In the genomic region with DNA sequence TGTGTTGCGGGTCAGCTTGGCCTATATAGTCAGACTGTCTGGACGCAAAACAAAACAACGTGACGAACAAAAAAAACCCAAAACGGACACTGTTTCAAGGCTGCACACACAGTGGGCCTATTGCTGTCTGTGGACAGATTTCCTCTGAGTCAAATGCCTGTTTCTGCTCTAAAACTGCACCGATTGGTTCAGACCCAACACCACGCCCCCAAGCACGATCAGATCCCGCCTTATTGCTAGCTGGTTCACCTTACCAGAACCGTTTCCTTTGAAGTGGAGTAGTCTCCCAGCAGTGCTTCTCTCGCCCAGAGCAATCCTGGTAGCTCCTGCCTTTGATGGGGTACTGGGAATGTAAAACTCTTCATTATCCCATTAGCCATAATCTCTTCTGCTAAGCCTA, we compare ENCODE assay signal across 11 mouse cellular contexts.
DNase-seq lines count a peak whose midpoint lies in the region; ATAC-seq and TF ChIP-seq lines count a peak whose summit lies in the region.
"Had no signal": no experiment of that assay in that cellular context is flagged by ENCODE, and none has a peak within 500 bp of the region (broad histone marks: within the 10 kb centered on the region; RNA-seq: fewer than 3 reads in every experiment).

No protein-coding gene starts in this region.

- peak overlapping the region; percentile 33 for H3K4me2 ChIP-seq in kidney, embryonic 15.5 days
- H3K4me2 ChIP-seq: hindbrain, embryonic 15.5 days had no signal

- no peak overlapping the region for H3K27ac ChIP-seq in kidney, embryonic 15.5 days
- no peak overlapping the region for H3K27ac ChIP-seq in testis, adult 2 months (ENCODE audit: control insufficient read depth, insufficient read depth, low read depth, low read length)
- H3K27ac ChIP-seq in cerebellum, adult 2 months (ENCODE audit: insufficient read depth, low read length): no peak overlapping the region
- H3K27ac ChIP-seq in forebrain, embryonic 10.5 days: no peak overlapping the region
- H3K27ac ChIP-seq: hindbrain, embryonic 15.5 days had no signal

- intact Hi-C loops in gastrocnemius, postnatal 36 days (cut with DNase I): no loop called here

- no peak for TF ChIP-seq POLR2A in testis, adult 2 months (IDR thresholded peaks at IDR 0.05; ENCODE audit: control insufficient read depth, low read depth, low read length)
- TF ChIP-seq POLR2A in cerebellum, adult 2 months (IDR thresholded peaks at IDR 0.05; ENCODE audit: borderline replicate concordance, insufficient read depth, low read length): no peak

- 21% methylated on average over 11 of the region's 11 CpGs for WGBS in kidney, embryonic 15.5 days
- 71% methylated on average over 11 of the region's 11 CpGs for WGBS in cerebellum, adult 2 months
- 49% methylated on average over 11 of the region's 11 CpGs for WGBS in forebrain, embryonic 10.5 days

- ATAC-seq in kidney, embryonic 15.5 days (replicated peaks; ENCODE audit: low FRiP score): peak; percentile 85
- ATAC-seq: forebrain, postnatal 0 days; liver, postnatal 0 days had no signal

- peaks cover 21% of the 10 kb centered on the region for H3K4me1 ChIP-seq in kidney, embryonic 15.5 days
- 0 out of 2 replicates have a peak, but pooled peaks cover 2% of the 10 kb centered on the region for H3K4me1 ChIP-seq in testis, adult 2 months (ENCODE audit: control insufficient read depth, insufficient read depth, low read length)
- no peaks in the 10 kb centered on the region for H3K4me1 ChIP-seq in cerebellum, adult 2 months (ENCODE audit: control insufficient read depth, insufficient read depth, low read length)
- H3K4me1 ChIP-seq in forebrain, embryonic 10.5 days: peaks cover 11% of the 10 kb centered on the region; the same call in 1 of the 2 replicates

- no peaks in the 10 kb centered on the region for H3K36me3 ChIP-seq in kidney, embryonic 15.5 days
- H3K36me3 ChIP-seq in testis, adult 2 months (ENCODE audit: control insufficient read depth, insufficient read depth, low read length): no peaks in the 10 kb centered on the region
- H3K36me3 ChIP-seq in forebrain, embryonic 10.5 days (replicated peaks): no peaks in the 10 kb centered on the region
- H3K36me3 ChIP-seq: hindbrain, embryonic 15.5 days had no signal

- no peak overlapping the region for H3K9ac ChIP-seq in kidney, embryonic 15.5 days
- H3K9ac ChIP-seq: forebrain, postnatal 0 days; hindbrain, embryonic 15.5 days; liver, postnatal 0 days had no signal

- TF ChIP-seq CTCF in testis, adult 2 months (IDR thresholded peaks at IDR 0.05; ENCODE audit: control insufficient read depth, insufficient read depth, insufficient replicate concordance, low read depth, low read length): no peak
- no peak for TF ChIP-seq CTCF in cerebellum, adult 2 months (IDR thresholded peaks at IDR 0.05; ENCODE audit: borderline replicate concordance, insufficient read depth, low read depth, low read length)

- H3K27me3 ChIP-seq in kidney, embryonic 15.5 days: no peaks in the 10 kb centered on the region
- H3K27me3 ChIP-seq in testis, adult 2 months (ENCODE audit: control insufficient read depth, insufficient read depth, low read length): no peaks in the 10 kb centered on the region
- H3K27me3 ChIP-seq in cerebellum, adult 2 months (ENCODE audit: control insufficient read depth, insufficient read depth, low read length): no peaks in the 10 kb centered on the region
- H3K27me3 ChIP-seq in forebrain, embryonic 10.5 days (ENCODE audit: poor library complexity, severe bottlenecking): no peaks in the 10 kb centered on the region
- H3K27me3 ChIP-seq: hindbrain, embryonic 15.5 days had no signal

- H3K9me3 ChIP-seq in kidney, embryonic 15.5 days (replicated peaks): no peaks in the 10 kb centered on the region
- no peaks in the 10 kb centered on the region for H3K9me3 ChIP-seq in forebrain, embryonic 10.5 days
- H3K9me3 ChIP-seq: hindbrain, embryonic 15.5 days had no signal

- no peak overlapping the region for H3K4me3 ChIP-seq in kidney, embryonic 15.5 days (replicated peaks)
- peak overlapping the region; percentile 7; the same call in 1 of the 2 replicates for H3K4me3 ChIP-seq in testis, adult 2 months (ENCODE audit: control insufficient read depth, low read depth, low read length)
- no peak overlapping the region for H3K4me3 ChIP-seq in cerebellum, adult 2 months (replicated peaks; ENCODE audit: insufficient read depth, low read depth, low read length)
- no peak overlapping the region for H3K4me3 ChIP-seq in forebrain, embryonic 10.5 days
- H3K4me3 ChIP-seq: hindbrain, embryonic 15.5 days had no signal

- DNase-seq in adrenal gland, adult (ENCODE audit: inconsistent age in 2 of 2, low spot score in 1 of 2): peak; percentile 12 to 49
- no peak for DNase-seq in adrenal gland, adult 18-20 months (ENCODE audit: low spot score in 2 of 2)
- peak; percentile 23 for DNase-seq in adrenal gland, postnatal 25 days
- DNase-seq in gastrocnemius, postnatal 36 days: no peak
- DNase-seq in cerebellum, adult 2 months: no peak
- no peak for DNase-seq in forebrain, embryonic 10.5 days (ENCODE audit: extremely low spot score, low spot score)
- DNase-seq: forebrain, postnatal 0 days; liver, postnatal 0 days had no signal

Comparison
In these comparisons a context has a peak if more than half of its experiments do, and no peak if none do; other contexts are left out.
1. DNase-seq: peak in adrenal gland, adult (2 of 2) and adrenal gland, postnatal 25 days (single experiment); none in adrenal gland, adult 18-20 months (0 of 2), gastrocnemius, postnatal 36 days (0 of 2), cerebellum, adult 2 months (0 of 2) and forebrain, embryonic 10.5 days (single experiment).